Mouse (Mus musculus) hindbrain, postnatal 0 days (tissue): ENCODE results near the gene Klf15. TPM values are rescaled to one million over a fixed set of nuclear protein-coding genes. Genes with fewer than 3 reads are reported as not detected.

Experiments
- ATAC-seq: fragments of 200-750 bp; cut with Nextera tagmentation; 2 replicates; pipeline ENCODE4 v1.8.0; 2017; ENCODE audit warnings: mild to moderate bottlenecking, moderate TSS enrichment, moderate library complexity
- DNase-seq: peaks from one replicate; pipeline ENCODE4 v3.0.0-alpha.2; 2015; ENCODE audit warnings: low spot score
- H3K27ac ChIP-seq: fragments of 300-500 bp; sonication (generic); 2 replicates; pipeline ENCODE4 v1.5.1; 2014; ENCODE audit warnings: mild to moderate bottlenecking
- H3K27me3 ChIP-seq: fragments of 300-500 bp; sonication (generic); 2 replicates; pipeline ENCODE4 v1.6.1; 2014; ENCODE audit warnings: low read length, mixed read lengths; ENCODE audit not compliant: insufficient read depth
- H3K36me3 ChIP-seq: fragments of 300-500 bp; sonication (generic); 2 replicates; pipeline ENCODE4 v1.6.1; 2014; ENCODE audit warnings: low read length, mixed read lengths; ENCODE audit not compliant: insufficient read depth
- H3K4me1 ChIP-seq: fragments of 300-500 bp; sonication (generic); 2 replicates; pipeline ENCODE4 v1.6.1; 2014; ENCODE audit warnings: antibody characterized with exemption, low read length, mixed read lengths; ENCODE audit not compliant: insufficient read depth
- H3K4me2 ChIP-seq: fragments of 300-500 bp; sonication (generic); 2 replicates; pipeline ENCODE4 v1.6.1; 2014; ENCODE audit warnings: low read depth, mild to moderate bottlenecking, low read length, moderate library complexity, mixed read lengths
- H3K4me3 ChIP-seq: fragments of 300-500 bp; sonication (generic); 2 replicates; pipeline ENCODE4 v1.5.1; 2014; ENCODE audit warnings: low read length
- H3K9ac ChIP-seq: fragments of 300-500 bp; sonication (generic); replicated peaks from 2 replicates; pipeline ENCODE4 v1.6.1; 2014; ENCODE audit warnings: mild to moderate bottlenecking, low read length, moderate library complexity, mixed read lengths
- H3K9me3 ChIP-seq: fragments of 300-500 bp; sonication (generic); 2 replicates; pipeline ENCODE4 v1.6.1; 2016; ENCODE audit warnings: low read length, mixed read lengths
- CTCF ChIP-seq: IDR thresholded peaks from 2 replicates; pipeline ENCODE4 v1.5.1; 2016; ENCODE audit warnings: antibody characterized with exemption, control low read depth, low read depth
- WGBS: fragments of 180-500 bp; shearing (Covaris S2); extraction: QIAGEN DNeasy Blood & Tissue Kit; methylation state at CpG from one replicate; pipeline ENCODE4 v1.1.7; 2014; 5-methylcytosine and 5-hydroxymethylcytosine counted together
- polyA plus RNA-seq: library from polyadenylated mRNA; unstranded; fragments of >200 nt; fragmentation: Nextera tagmentation; extraction: Ambion mirVana; gene quantifications from 2 replicates; pipeline ENCODE4 v1.2.1, GENCODE M21; 2015
- total RNA-seq: library from RNA; depleted of rRNA; stranded (reverse); fragments of >200 nt; gene quantifications from 2 replicates; pipeline ENCODE4 v1.2.3, GENCODE M21; 2014

The Klf15 gene
- total and polyA plus RNA-seq, 2 experiments from 2014 or later = 26.6 to 43.2 TPM

DNA sequence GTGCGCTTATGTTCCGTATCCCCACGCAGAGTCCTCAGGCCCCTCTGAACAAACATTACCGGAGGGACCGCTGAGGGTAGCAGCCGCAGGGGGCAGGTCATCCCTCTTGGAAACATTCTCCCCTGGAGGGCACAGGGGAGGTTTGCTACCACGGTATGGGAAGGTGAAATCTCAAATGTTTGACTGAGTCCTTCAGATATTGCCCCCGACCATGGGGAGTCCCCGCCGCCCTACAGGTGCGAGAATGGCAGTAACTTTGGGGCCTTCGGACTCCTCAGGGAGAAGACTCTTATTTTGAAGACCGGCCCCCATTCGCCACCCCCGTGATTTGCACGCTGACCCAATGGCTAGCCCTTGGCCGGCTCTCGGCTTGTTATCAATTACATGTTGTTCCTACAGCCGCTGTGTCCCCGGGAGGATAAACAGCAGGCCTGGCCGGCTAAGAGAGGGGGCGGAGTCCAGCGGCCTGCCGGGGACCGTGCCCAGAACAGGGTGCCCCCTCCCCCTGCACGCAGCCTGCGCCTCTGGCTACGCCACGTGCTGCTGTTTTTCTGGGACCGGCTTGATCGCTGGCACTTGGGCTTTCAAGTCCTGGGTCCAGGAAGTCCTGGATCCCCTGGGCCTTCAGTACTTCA lies 969 bp downstream of the Klf15 start:
- H3K4me1 ChIP-seq = peaks cover 8% of the 10 kb centered on the region
- no peak for TF ChIP-seq CTCF
- DNase-seq (peak; percentile 85), ATAC-seq (peak; percentile 88)
- H3K9me3 ChIP-seq = no peaks in the 10 kb centered on the region
- peak overlapping the region; percentile 76 for H3K9ac ChIP-seq
- peak overlapping the region; percentile 89 for H3K27ac ChIP-seq
- 2% methylated on average over 31 of the region's 31 CpGs for WGBS
- H3K4me3 ChIP-seq = peak overlapping the region; percentile 78
- H3K27me3 ChIP-seq = no peaks in the 10 kb centered on the region; the same call in 1 of the 2 replicates
- H3K36me3 ChIP-seq = peaks cover 9% of the 10 kb centered on the region; the same call in 1 of the 2 replicates
- peak overlapping the region; percentile 99 for H3K4me2 ChIP-seq

DNA sequence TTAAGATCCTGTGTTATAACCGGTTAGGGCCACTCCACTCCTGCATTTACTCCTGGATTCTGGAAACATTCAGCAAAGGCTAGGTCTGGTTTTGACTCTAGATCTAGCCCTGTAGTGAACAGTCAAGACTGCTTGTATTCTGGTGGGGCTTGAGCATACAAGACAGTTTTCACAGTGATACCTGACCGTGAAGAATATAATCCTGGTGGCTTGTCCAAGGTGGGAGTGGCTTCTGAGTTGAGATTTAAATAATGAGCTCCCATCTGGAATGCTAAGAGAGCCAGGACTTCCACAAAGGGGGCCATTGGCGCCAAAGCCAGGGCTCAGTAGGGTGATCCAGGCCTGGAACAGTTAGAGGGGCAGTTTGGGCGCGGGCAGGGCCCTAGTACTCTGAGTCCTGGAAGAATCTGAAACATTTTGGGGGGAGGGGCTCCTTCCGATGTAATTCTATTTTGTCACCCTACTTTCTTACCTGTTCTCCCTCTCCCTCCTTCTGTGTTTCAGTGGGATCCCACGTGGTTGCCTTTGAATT lies 1.6 kb downstream of the Klf15 start:
- H3K36me3 ChIP-seq = peaks cover 9% of the 10 kb centered on the region; the same call in 1 of the 2 replicates
- peak overlapping the region; percentile 76 for H3K9ac ChIP-seq
- H3K4me3 ChIP-seq = peak overlapping the region; percentile 78
- TF ChIP-seq CTCF = no peak
- WGBS = 29% methylated on average over 7 of the region's 7 CpGs
- peak overlapping the region; percentile 89 for H3K27ac ChIP-seq
- H3K4me1 ChIP-seq = peaks cover 8% of the 10 kb centered on the region
- peak overlapping the region; percentile 99 for H3K4me2 ChIP-seq
- H3K9me3 ChIP-seq = no peaks in the 10 kb centered on the region
- DNase-seq (peak; percentile 21), ATAC-seq (no peak)
- no peaks in the 10 kb centered on the region; the same call in 1 of the 2 replicates for H3K27me3 ChIP-seq

DNA sequence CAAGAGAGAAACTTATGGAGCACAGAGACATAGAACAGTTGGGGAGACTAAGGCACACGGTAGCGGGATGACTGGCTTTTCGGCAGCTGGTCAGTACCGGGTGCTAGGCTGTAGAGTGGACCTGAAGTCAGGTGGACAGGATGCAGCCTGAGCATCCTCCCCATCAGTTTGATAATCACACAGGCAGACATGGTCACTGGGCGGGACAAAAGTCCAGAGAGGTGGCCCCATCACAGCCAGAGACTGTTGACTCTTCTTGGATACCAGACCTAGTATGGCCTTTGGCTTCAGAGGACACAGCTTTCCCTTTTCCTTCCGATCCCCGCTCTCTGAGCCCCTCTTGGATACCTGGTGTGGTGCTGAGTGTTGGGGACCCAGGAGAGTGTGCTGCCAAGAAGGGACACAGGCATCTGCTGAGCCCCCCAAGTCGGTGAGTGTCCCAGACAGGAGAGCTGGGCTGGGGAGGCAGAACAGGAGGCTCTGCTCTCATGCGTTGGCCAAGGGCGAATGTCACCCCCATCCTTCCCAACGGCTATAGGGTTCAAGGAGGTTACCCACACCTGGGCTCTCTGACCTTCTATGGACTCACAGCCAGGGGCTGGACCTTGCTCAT lies 2.8 kb downstream of the Klf15 start:
- WGBS = 92% methylated on average over 11 of the region's 11 CpGs
- no peak overlapping the region for H3K4me3 ChIP-seq
- no peak for TF ChIP-seq CTCF

GRCm38 (mm10) chr6:90466079-90466478 lies 3.7 kb downstream of the Klf15 start:
- H3K4me1 ChIP-seq = peaks cover 8% of the 10 kb centered on the region
- no peak for ATAC-seq

More for the DNA sequence above, 2.8 kb downstream of the Klf15 start:
- no peaks in the 10 kb centered on the region for H3K9me3 ChIP-seq
- ATAC-seq (no peak), DNase-seq (no peak)
- H3K27me3 ChIP-seq = no peaks in the 10 kb centered on the region; the same call in 1 of the 2 replicates
- H3K36me3 ChIP-seq = peaks cover 9% of the 10 kb centered on the region; the same call in 1 of the 2 replicates
- peaks cover 8% of the 10 kb centered on the region for H3K4me1 ChIP-seq
- H3K9ac ChIP-seq = no peak overlapping the region
- 0 out of 2 replicates have a peak overlapping the region, but pooled peaks have one; percentile 99 for H3K4me2 ChIP-seq
- H3K27ac ChIP-seq = 0 out of 2 replicates have a peak overlapping the region, but pooled peaks have one; percentile 20

GRCm38 (mm10) chr6:90466847-90467410 lies 4.6 kb downstream of the Klf15 start:
- H3K27ac ChIP-seq = no peak overlapping the region
- no peaks in the 10 kb centered on the region for H3K9me3 ChIP-seq
- 93% methylated on average over 12 of the region's 12 CpGs for WGBS
- H3K9ac ChIP-seq = no peak overlapping the region
- H3K4me1 ChIP-seq = peaks cover 8% of the 10 kb centered on the region
- DNase-seq (no peak), ATAC-seq (no peak)
- no peak overlapping the region for H3K4me2 ChIP-seq
- no peak; the same call in 1 of the 2 replicates for TF ChIP-seq CTCF
- H3K4me3 ChIP-seq = no peak overlapping the region
- peaks cover 9% of the 10 kb centered on the region; the same call in 1 of the 2 replicates for H3K36me3 ChIP-seq
- no peaks in the 10 kb centered on the region; the same call in 1 of the 2 replicates for H3K27me3 ChIP-seq

More at GRCm38 (mm10) chr6:90466079-90466478, 3.7 kb downstream of the Klf15 start:
- 65% methylated on average over 10 of the region's 10 CpGs for WGBS
- H3K36me3 ChIP-seq = peaks cover 9% of the 10 kb centered on the region; the same call in 1 of the 2 replicates
- no peak for TF ChIP-seq CTCF
- H3K4me2 ChIP-seq = 0 out of 2 replicates have a peak overlapping the region, but pooled peaks have one; percentile 1
- H3K9ac ChIP-seq = no peak overlapping the region
- no peak overlapping the region; the same call in 1 of the 2 replicates for H3K27ac ChIP-seq
- no peak overlapping the region for H3K4me3 ChIP-seq
- no peak for DNase-seq
- H3K27me3 ChIP-seq = no peaks in the 10 kb centered on the region; the same call in 1 of the 2 replicates
- H3K9me3 ChIP-seq = no peaks in the 10 kb centered on the region

DNA sequence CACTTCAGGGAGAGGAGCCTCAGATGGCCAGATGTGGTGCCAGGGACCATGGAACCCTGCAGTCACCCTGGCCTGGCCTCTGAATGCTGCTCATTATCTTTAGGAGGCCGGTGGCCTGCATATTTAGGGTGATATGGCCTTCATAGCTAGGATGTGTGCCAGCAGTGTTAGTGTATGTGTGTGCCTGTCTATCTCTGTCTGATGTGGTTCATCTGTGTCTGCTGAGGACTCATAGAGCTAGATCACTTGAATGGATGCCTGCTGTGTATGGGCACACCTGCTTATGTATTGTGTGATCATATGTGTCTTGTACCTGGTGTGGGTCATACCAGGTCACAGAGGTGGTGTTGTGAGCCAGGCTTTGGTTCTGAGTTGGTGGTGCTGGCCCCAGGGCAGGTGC lies 5.8 kb downstream of the Klf15 start:
- Histone ChIP-seq H3K4me2 (no peak overlapping the region), H3K27ac (no peak overlapping the region), H3K9me3 (no peaks in the 10 kb centered on the region), H3K4me3 (no peak overlapping the region), H3K9ac (no peak overlapping the region), H3K36me3 (peaks cover 9% of the 10 kb centered on the region; the same call in 1 of the 2 replicates), H3K27me3 (no peaks in the 10 kb centered on the region; the same call in 1 of the 2 replicates), H3K4me1 (peaks cover 5% of the 10 kb centered on the region; the same call in 1 of the 2 replicates)
- 70% methylated on average over 1 of the region's 1 CpGs for WGBS
- no peak for DNase-seq
- TF ChIP-seq CTCF = no peak
- no peak for ATAC-seq
